Mouse (Mus musculus) midbrain, embryonic 14.5 days (tissue): ENCODE measurements around the gene Selenoo. TPM values are rescaled to one million over a fixed set of nuclear protein-coding genes. Genes with fewer than 3 reads are reported as not detected.

Experiments
- ATAC-seq: fragments of 200-750 bp; cut with Nextera tagmentation; 2 replicates; pipeline ENCODE4 v1.8.0; 2017; ENCODE audit warnings: moderate number of reproducible peaks, moderate library complexity; ENCODE audit not compliant: low FRiP score, low TSS enrichment
- DNase-seq: peaks from one replicate; pipeline ENCODE4 v3.0.0-alpha.2; 2015
- H3K27ac ChIP-seq: fragments of 300-500 bp; sonication (generic); replicated peaks from 2 replicates; pipeline ENCODE4 v1.5.1; 2014; ENCODE audit warnings: mild to moderate bottlenecking, low read depth, low read length, moderate library complexity
- H3K27me3 ChIP-seq: fragments of 300-500 bp; sonication (generic); 2 replicates; pipeline ENCODE4 v1.6.1; 2014; ENCODE audit warnings: low read length, control low read depth, mixed read lengths; ENCODE audit not compliant: control insufficient read depth, insufficient read depth
- H3K36me3 ChIP-seq: fragments of 300-500 bp; sonication (generic); 2 replicates; pipeline ENCODE4 v1.6.1; 2014; ENCODE audit warnings: low read length, control low read depth; ENCODE audit not compliant: control insufficient read depth, insufficient read depth
- H3K4me1 ChIP-seq: fragments of 300-500 bp; sonication (generic); 2 replicates; pipeline ENCODE4 v1.6.1; 2014; ENCODE audit warnings: mild to moderate bottlenecking, antibody characterized with exemption, low read length, control low read depth; ENCODE audit not compliant: control insufficient read depth, insufficient read depth
- H3K4me2 ChIP-seq: fragments of 300-500 bp; sonication (generic); 2 replicates; pipeline ENCODE4 v1.6.1; 2014; ENCODE audit warnings: mild to moderate bottlenecking, low read length, moderate library complexity
- H3K4me3 ChIP-seq: fragments of 300-500 bp; sonication (generic); replicated peaks from 2 replicates; pipeline ENCODE4 v1.5.1; 2014; ENCODE audit warnings: low read depth, low read length
- H3K9ac ChIP-seq: fragments of 300-500 bp; sonication (generic); replicated peaks from 2 replicates; pipeline ENCODE4 v1.6.1; 2014; ENCODE audit warnings: mild to moderate bottlenecking, low read length, moderate library complexity
- H3K9me3 ChIP-seq: fragments of 300-500 bp; sonication (generic); 2 replicates; pipeline ENCODE4 v1.6.1; 2016; ENCODE audit warnings: low read length, control low read depth, mixed read lengths; ENCODE audit not compliant: control insufficient read depth
- WGBS: fragments of 180-500 bp; shearing (Covaris S2); extraction: QIAGEN DNeasy Blood & Tissue Kit; methylation state at CpG from one replicate; pipeline ENCODE4 v1.1.7; 2014; 5-methylcytosine and 5-hydroxymethylcytosine counted together
- polyA plus RNA-seq: library from polyadenylated mRNA; unstranded; fragments of >200 nt; fragmentation: Nextera tagmentation; extraction: Ambion mirVana; gene quantifications from 2 replicates; pipeline ENCODE4 v1.2.1, GENCODE M21; 2014

Selenoo gene
- polyA plus RNA-seq, 1 experiment from 2014 or later = 23.9 TPM

DNA sequence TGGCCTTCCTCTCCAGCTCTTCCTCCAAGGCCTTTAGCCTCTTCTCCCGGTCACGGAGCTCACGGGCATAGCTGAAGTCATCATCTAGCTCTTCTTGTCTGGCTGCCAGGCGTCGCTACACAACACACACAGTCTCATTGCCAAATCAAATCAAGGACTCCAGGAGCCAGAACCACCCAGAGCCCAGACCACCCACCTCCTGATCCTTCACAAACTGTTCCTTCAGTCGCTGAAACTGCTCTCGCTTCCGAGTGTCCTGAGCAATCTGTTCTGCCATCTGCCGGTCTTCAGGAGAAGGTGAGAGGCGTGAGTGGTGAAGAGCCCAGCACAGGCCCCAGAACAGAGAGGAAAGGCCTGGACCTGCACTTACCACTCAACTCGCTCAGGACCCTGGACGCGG, 17.2 kb downstream of the Selenoo start:
- no peaks in the 10 kb centered on the region for H3K9me3 ChIP-seq
- no peaks in the 10 kb centered on the region for H3K4me1 ChIP-seq
- no peaks in the 10 kb centered on the region for H3K27me3 ChIP-seq
- H3K9ac ChIP-seq = no peak overlapping the region
- no peak overlapping the region for H3K4me2 ChIP-seq
- no peak overlapping the region for H3K27ac ChIP-seq
- peaks cover 99% of the 10 kb centered on the region for H3K36me3 ChIP-seq
- ATAC-seq (no peak), DNase-seq (no peak)
- no peak overlapping the region for H3K4me3 ChIP-seq
- 90% methylated on average over 13 of the region's 13 CpGs for WGBS

DNA sequence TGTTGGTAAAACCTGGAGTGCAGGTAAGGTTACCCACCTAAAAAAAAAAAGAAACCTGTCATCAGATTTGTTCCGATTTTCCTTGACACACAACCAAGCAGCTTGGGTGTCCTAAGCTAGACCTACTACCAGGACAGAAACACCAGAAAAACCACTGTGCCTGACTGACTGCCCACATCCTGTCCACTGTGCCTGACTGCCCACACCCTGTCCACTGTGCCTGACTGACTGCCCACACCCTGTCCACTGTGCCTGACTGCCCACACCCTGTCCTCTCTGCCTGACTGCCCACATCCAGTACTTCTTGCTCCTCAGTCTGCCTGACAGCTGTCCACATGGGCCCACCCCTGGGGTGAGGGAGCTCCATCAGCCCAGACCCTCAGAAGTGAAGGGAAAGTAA, 18.1 kb downstream of the Selenoo start:
- H3K36me3 ChIP-seq = peaks cover 99% of the 10 kb centered on the region
- H3K9me3 ChIP-seq = no peaks in the 10 kb centered on the region
- H3K27me3 ChIP-seq = no peaks in the 10 kb centered on the region
- H3K4me3 ChIP-seq = no peak overlapping the region
- 100% methylated on average over 1 of the region's 1 CpGs for WGBS
- H3K27ac ChIP-seq = no peak overlapping the region
- no peak for ATAC-seq
- H3K9ac ChIP-seq = no peak overlapping the region
- no peak for DNase-seq
- no peaks in the 10 kb centered on the region for H3K4me1 ChIP-seq
- H3K4me2 ChIP-seq = no peak overlapping the region

DNA sequence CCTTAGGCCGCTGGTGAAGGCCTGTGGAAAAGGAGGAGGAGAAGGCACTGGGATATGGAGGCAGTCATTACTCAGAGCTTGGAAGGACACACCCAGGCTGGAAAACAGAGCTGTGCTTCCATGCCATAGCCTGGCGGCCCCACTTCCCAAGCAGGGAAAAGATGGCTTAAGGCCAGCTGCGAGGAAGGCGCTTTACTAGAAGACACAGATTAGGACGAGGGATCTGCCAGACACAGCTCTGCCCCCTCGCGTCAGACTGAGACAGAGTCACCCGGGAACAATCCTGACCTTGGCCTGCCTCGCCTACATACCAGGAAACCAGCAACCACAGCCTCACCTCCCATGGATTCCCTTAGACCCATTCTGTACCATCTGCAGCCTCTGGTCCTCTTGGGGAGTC, 21.3 kb downstream of the Selenoo start:
- Histone ChIP-seq H3K4me1 (no peaks in the 10 kb centered on the region), H3K4me2 (no peak overlapping the region), H3K36me3 (peaks cover 93% of the 10 kb centered on the region), H3K27ac (no peak overlapping the region), H3K9ac (no peak overlapping the region), H3K27me3 (no peaks in the 10 kb centered on the region), H3K9me3 (no peaks in the 10 kb centered on the region), H3K4me3 (no peak overlapping the region)
- no peak for ATAC-seq
- DNase-seq = no peak
- 91% methylated on average over 9 of the region's 9 CpGs for WGBS

DNA sequence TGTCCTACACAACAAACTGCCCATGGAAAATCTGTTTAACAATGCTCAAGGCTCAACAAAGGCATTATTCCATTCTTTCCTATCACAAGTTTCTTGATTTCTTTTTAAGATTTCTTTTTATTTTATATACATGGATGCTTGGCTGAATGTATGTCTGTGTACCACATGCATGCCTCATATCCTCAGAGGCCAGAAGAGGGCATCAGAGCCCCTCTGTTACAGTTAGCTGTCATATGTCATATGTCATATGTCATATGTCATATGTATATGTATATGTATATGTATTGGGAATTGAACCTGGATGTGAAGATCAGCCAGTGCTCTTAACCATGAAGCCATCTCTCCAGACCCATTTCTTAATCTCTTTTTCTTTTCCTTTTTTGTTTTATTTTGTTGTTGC, 29.1 kb downstream of the Selenoo start:
- Histone ChIP-seq H3K9ac (no peak overlapping the region), H3K4me2 (no peak overlapping the region), H3K36me3 (peaks cover 46% of the 10 kb centered on the region), H3K4me1 (peaks cover 25% of the 10 kb centered on the region), H3K27ac (no peak overlapping the region), H3K4me3 (no peak overlapping the region), H3K9me3 (no peaks in the 10 kb centered on the region), H3K27me3 (no peaks in the 10 kb centered on the region)
- DNase-seq (peak; percentile 41), ATAC-seq (no peak)

DNA sequence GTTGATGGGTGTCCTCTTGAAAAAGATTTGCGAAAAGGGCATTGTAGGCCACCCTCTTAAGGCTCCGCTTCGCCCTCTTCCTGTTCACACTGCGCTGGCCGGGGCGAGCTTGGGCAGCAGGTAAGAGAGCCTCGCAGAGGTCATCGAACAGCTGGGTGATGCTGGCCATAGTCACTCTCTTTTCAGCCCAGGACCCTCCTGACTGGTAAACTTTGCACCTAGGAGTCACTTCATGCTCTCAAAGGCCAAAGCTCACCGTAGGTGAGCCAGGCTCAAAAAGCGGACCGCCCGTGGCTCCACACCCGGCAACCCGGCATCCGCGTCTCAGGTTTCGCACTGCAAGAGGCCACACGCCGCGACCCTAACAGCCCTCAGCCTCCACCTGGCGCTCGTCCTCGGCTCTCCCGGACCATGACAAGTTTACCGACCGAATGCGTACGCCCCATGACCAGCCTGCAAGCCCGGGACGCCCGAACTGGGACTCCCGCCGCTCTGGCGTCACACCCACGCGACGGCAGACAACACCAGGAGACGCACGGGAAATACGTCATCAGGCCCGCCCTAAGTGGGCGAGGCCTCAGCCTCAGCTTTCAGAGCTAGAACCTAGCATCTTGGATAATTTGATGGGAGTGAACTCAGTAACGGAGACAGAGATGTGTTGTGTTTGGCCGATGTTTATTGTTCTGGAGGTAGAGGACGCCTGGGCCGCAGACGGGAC, 33.9 kb downstream of the Selenoo start, which contains the start of gene Tubgcp6:
TSS of gene Tubgcp6 (minus strand) at position 464 of the 718 bp plus-strand sequence.
- Histone ChIP-seq H3K4me1 (peaks cover 38% of the 10 kb centered on the region), H3K27ac (peak within 1 kb of the TSS; percentile 86), H3K4me2 (peak within 1 kb of the TSS; percentile 98), H3K4me3 (peak within 1 kb of the TSS; percentile 89), H3K9me3 (no peaks in the 10 kb centered on the region), H3K27me3 (no peaks in the 10 kb centered on the region), H3K36me3 (peaks cover 19% of the 10 kb centered on the region; the same call in 1 of the 2 replicates), H3K9ac (peak within 1 kb of the TSS; percentile 78)
- under 1% methylated on average over 47 of the region's 47 CpGs for WGBS
- ATAC-seq (peak; percentile 84), DNase-seq (peak; percentile 99)

DNA sequence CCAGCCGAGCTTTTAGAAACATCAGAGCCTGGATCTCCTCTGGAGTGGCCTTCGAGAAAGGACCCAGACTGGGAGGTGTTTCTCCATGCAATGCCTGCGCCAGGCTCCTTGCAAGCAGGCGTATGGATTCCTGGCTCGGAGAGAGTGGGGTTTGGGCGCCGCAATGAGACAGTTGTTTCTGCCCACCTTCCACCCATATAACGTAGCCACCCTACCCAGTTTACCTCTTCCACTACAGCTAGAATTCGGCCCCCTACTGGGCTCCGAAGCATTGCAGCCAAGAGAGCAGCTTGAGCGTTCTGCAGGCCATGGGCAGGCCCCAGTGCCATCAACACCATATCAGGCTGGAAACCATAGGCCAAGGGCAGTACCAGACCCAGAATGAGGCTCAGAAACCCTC, 34.7 kb downstream of the Selenoo start:
- Histone ChIP-seq H3K4me3 (peak overlapping the region; percentile 89), H3K4me2 (peak overlapping the region; percentile 98), H3K36me3 (peaks cover 16% of the 10 kb centered on the region; the same call in 1 of the 2 replicates), H3K9ac (peak overlapping the region; percentile 78), H3K27me3 (no peaks in the 10 kb centered on the region), H3K4me1 (peaks cover 42% of the 10 kb centered on the region), H3K9me3 (no peaks in the 10 kb centered on the region), H3K27ac (peak overlapping the region; percentile 86)
- WGBS = 39% methylated on average over 11 of the region's 11 CpGs
- DNase-seq (peak; percentile 69), ATAC-seq (peak; percentile 5; the same call in 1 of the 2 replicates)

DNA sequence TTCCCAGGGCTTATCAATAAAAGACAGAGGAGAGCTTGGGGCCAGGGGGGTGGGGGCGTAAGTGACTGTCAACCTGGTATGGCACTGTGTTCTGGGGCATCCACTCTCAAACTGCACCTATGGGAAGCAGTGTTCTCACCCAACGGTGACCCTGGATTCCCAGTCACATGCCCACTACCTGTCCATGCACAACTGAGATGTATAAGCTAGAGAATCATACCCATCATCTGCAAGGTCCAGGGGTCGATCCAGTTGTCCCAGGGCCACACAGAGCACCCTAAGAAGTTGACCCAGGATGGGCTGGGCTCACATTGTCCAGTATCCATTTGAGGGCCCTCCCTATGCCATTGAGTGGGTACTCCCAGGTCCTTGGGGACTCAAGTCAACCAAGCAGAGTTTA, 35.4 kb downstream of the Selenoo start:
- Histone ChIP-seq H3K36me3 (peaks cover 16% of the 10 kb centered on the region; the same call in 1 of the 2 replicates), H3K27me3 (no peaks in the 10 kb centered on the region), H3K4me2 (no peak overlapping the region; the same call in 1 of the 2 replicates), H3K27ac (no peak overlapping the region), H3K9ac (no peak overlapping the region), H3K4me1 (peaks cover 46% of the 10 kb centered on the region), H3K9me3 (no peaks in the 10 kb centered on the region), H3K4me3 (no peak overlapping the region)
- DNase-seq = no peak
- no peak for ATAC-seq
- 92% methylated on average over 3 of the region's 3 CpGs for WGBS

DNA sequence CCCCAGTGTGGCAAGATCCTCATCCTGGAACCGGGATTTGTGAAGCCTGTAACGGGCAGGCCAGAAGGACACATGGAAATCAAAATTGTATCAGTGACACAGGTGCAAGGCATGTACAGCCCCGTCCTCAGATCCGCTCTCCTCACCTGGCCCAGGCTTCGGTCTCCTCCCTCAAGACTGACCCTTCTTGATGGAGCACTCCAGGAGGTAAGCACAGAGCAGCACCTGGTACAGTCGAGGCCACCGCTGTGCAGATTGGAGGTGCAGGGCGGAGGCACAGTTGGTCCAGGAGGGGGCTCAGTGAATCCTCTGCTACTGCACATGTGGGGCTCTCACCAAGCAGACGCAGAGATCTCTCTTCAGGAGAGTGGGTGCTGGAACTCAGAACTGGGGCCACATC, 36.5 kb downstream of the Selenoo start:
- Histone ChIP-seq H3K4me2 (no peak overlapping the region), H3K9ac (no peak overlapping the region), H3K4me3 (no peak overlapping the region), H3K9me3 (no peaks in the 10 kb centered on the region), H3K4me1 (peaks cover 40% of the 10 kb centered on the region), H3K27me3 (no peaks in the 10 kb centered on the region), H3K27ac (no peak overlapping the region), H3K36me3 (peaks cover 8% of the 10 kb centered on the region; the same call in 1 of the 2 replicates)
- ATAC-seq (no peak), DNase-seq (no peak)
- 94% methylated on average over 9 of the region's 9 CpGs for WGBS

DNA sequence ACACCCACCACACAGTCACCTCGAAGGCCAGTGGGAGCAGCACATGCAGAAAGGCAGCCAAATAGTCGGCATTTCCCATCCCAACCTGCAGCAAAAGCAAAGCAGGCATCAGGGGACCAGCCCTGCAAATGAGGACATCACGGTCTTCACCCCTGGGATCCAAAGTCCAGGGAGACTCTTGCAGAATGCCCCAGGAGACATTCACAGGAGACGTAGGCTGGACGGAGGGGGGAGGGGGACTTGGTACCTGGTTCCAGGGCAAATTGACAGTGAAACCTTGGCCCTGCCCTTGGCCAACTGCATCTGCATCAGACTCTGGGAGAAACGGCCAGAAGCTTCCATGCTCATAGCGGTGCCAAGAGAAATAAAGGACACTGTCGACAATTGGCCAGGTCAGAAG, 37.7 kb downstream of the Selenoo start:
- no peak for DNase-seq
- H3K27me3 ChIP-seq = no peaks in the 10 kb centered on the region
- no peak overlapping the region for H3K4me2 ChIP-seq
- H3K4me3 ChIP-seq = no peak overlapping the region
- ATAC-seq = no peak
- H3K36me3 ChIP-seq = peaks cover 3% of the 10 kb centered on the region; the same call in 1 of the 2 replicates
- H3K27ac ChIP-seq = no peak overlapping the region
- H3K9me3 ChIP-seq = no peaks in the 10 kb centered on the region
- 90% methylated on average over 8 of the region's 8 CpGs for WGBS
- peaks cover 29% of the 10 kb centered on the region for H3K4me1 ChIP-seq
- H3K9ac ChIP-seq = no peak overlapping the region
